Mouse (Mus musculus) cerebellum, adult 2 months (tissue): ENCODE measurements around the gene Gm36210.

Experiments used
- CTCF ChIP-seq: fragments of 200-500 bp; IDR thresholded peaks from 2 replicates; pipeline ENCODE4 v1.5.1; 2011; ENCODE audit warnings: low read depth, mild to moderate bottlenecking, control low read depth, low read length, moderate library complexity, borderline replicate concordance; ENCODE audit not compliant: insufficient read depth
- POLR2A ChIP-seq: fragments of 200-500 bp; IDR thresholded peaks from 2 replicates; pipeline ENCODE4 v1.6.1; 2011; ENCODE audit warnings: low read length, control low read depth, borderline replicate concordance; ENCODE audit not compliant: insufficient read depth

- TF ChIP-seq POLR2A = no peak
- no peak for TF ChIP-seq CTCF
Measured at GRCm38 (mm10) chr7:4924891-4925301, 18.6 kb upstream of the Gm36210 start.
